Mouse (Mus musculus) G1E (cell line): ENCODE results near the gene Stx8.

Experiments used
- CTCF ChIP-seq: IDR thresholded peaks from 2 replicates; pipeline ENCODE4 v1.5.1; 2012; ENCODE audit warnings: low read depth, low read length, inconsistent platforms, mixed read lengths
- GATA1 ChIP-seq: IDR thresholded peaks from 2 replicates; pipeline ENCODE4 v1.6.1; 2012; ENCODE audit warnings: borderline replicate concordance, low read length, inconsistent platforms, mixed read lengths
- GATA2 ChIP-seq: IDR thresholded peaks from 2 replicates; pipeline ENCODE4 v1.6.1; 2012; ENCODE audit warnings: low read depth, low read length, inconsistent platforms, borderline replicate concordance
- POLR2AphosphoS5 ChIP-seq: IDR thresholded peaks from 2 replicates; pipeline ENCODE4 v1.6.1; 2012; ENCODE audit warnings: low read depth, low read length, inconsistent platforms; ENCODE audit not compliant: insufficient replicate concordance
- TAL1 ChIP-seq: conservative IDR thresholded peaks from 2 replicates; pipeline ENCODE4 v1.6.1; 2012; ENCODE audit warnings: low read depth, low read length, inconsistent platforms, mixed read lengths

DNA sequence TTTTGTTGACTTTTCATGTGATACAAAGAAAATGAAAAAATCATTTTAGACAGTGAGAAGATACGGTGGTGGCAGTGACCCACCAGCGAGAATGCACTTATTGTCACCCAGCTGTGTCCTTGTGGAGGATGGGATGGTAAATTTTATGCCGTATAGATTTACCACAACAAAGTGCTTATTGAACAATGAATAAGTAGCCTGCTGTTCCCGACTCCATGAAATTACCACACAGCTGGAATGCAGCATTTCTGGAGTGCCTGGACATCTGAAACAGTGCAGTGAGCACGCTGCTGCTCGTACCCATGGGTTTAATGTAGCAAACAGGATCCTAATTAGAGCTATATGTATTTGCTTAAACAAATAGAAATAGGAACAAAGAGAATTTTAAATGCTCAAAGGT is 155.7 kb downstream of the Stx8 start:
- TF ChIP-seq CTCF (no peak), GATA2 (no peak), GATA1 (no peak), TAL1 (no peak), POLR2AphosphoS5 (no peak)
